Mouse (Mus musculus) ES-E14 (cell line): Measurements from ENCODE around the gene Lin7b. TPM values are rescaled to one million over a fixed set of nuclear protein-coding genes. Genes with fewer than 3 reads are reported as not detected.

Experiments used
- DNase-seq: peaks from one replicate; pipeline ENCODE4 v3.0.0-alpha.2; 2013; ENCODE audit warnings: low read depth, low spot score
- H3K27ac ChIP-seq: 2 replicates; pipeline ENCODE4 v1.5.1; 2012; ENCODE audit warnings: low read depth, mild to moderate bottlenecking, low read length, moderate library complexity, mixed read lengths; ENCODE audit not compliant: poor library complexity, insufficient read depth, severe bottlenecking
- H3K36me3 ChIP-seq: 2 replicates; pipeline ENCODE4 v1.6.1; 2012; ENCODE audit warnings: mild to moderate bottlenecking, low read length, moderate library complexity, mixed read lengths; ENCODE audit not compliant: control insufficient read depth, poor library complexity, insufficient read depth, severe bottlenecking
- H3K4me1 ChIP-seq, 2 experiments: fragments of 150-350 bp in 1 of 2; sonication (generic) in 1 of 2; 2 replicates each; pipeline ENCODE4 v1.6.1; 2012; ENCODE audit warnings: low read length in 2 of 2, mild to moderate bottlenecking in 1 of 2, mixed read lengths in 1 of 2; ENCODE audit not compliant: control insufficient read depth in 2 of 2, insufficient read depth in 2 of 2, poor library complexity in 1 of 2
- H3K4me3 ChIP-seq, 2 experiments: fragments of 150-350 bp in 1 of 2; sonication (generic) in 1 of 2; 2 replicates each; pipeline ENCODE4 v1.5.1; 2012; ENCODE audit warnings: low read length in 2 of 2, low read depth in 1 of 2, mild to moderate bottlenecking in 1 of 2, mixed read lengths in 1 of 2; ENCODE audit not compliant: insufficient read depth in 1 of 2, poor library complexity in 1 of 2, severe bottlenecking in 1 of 2
- H3K9ac ChIP-seq: 2 replicates; pipeline ENCODE4 v1.6.1; 2012; ENCODE audit warnings: low read depth, mild to moderate bottlenecking, low read length, mixed read lengths; ENCODE audit not compliant: poor library complexity, insufficient read depth, severe bottlenecking
- H3K9me3 ChIP-seq: fragments of 150-350 bp; sonication (generic); 2 replicates; pipeline ENCODE4 v1.6.1; 2012; ENCODE audit warnings: low read depth, mild to moderate bottlenecking, low read length; ENCODE audit not compliant: control insufficient read depth, insufficient read depth
- CHD2 ChIP-seq: IDR thresholded peaks from 2 replicates; pipeline ENCODE4 v1.6.1; 2014; ENCODE audit warnings: mild to moderate bottlenecking, low read depth, low read length, inconsistent platforms
- HCFC1 ChIP-seq: IDR thresholded peaks from 2 replicates; pipeline ENCODE4 v1.6.1; 2012; ENCODE audit warnings: low read length, inconsistent platforms, borderline replicate concordance; ENCODE audit not compliant: insufficient read depth
- MAFK ChIP-seq: IDR thresholded peaks from 2 replicates; pipeline ENCODE4 v1.6.1; 2014; ENCODE audit warnings: mild to moderate bottlenecking, low read depth, low read length, inconsistent platforms; ENCODE audit not compliant: insufficient read depth
- ZC3H11A ChIP-seq: IDR thresholded peaks from 2 replicates; pipeline ENCODE4 v1.6.1; 2012; ENCODE audit warnings: low read depth, mild to moderate bottlenecking, inconsistent platforms, low read length, borderline replicate concordance
- ZNF384 ChIP-seq: IDR thresholded peaks from 2 replicates; pipeline ENCODE4 v1.6.1; 2012; ENCODE audit warnings: low read depth, low read length, inconsistent platforms
- in situ Hi-C, 2 experiments: fragments of 600-800 bp; cut with MboI; formaldehyde crosslinking; loops; one replicate each; pipeline ENCODE4 v1.15.1; 2025; ENCODE audit warnings: low sequenced_read_pairs in 2 of 2, inconsistent platforms in 1 of 2; ENCODE audit not compliant: unreplicated experiment in 2 of 2
- total RNA-seq: library from RNA; depleted of rRNA; stranded (reverse); fragments of 300-350 nt; gene quantifications from 2 replicates; pipeline ENCODE4 v1.2.3, GENCODE M21; 2012

Gene Lin7b
- total RNA-seq, 1 experiment, result 5.6 TPM

DNA sequence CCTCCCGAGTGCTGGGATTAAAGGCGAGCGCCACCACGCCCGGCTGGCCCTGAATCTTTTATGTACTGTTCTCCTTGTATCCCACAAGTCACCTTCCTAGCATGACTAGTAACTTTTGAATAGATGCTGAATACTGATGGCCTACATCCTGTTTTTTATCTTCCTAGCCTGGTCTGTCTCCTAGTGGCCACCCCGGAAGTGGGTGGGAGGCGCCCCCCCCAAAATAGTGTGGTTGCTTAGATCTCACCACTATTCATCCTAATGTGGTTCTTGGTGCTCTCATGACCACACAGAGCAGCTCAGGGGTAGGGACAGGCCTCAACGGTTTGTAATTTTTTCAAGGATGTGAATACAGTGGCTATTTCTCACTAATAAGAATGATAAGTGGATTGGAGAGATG, 4.2 kb upstream of the Lin7b start:
- H3K27ac ChIP-seq, result no peak overlapping the region
- H3K4me1 ChIP-seq, result peaks cover 2 to 13% of the 10 kb centered on the region in 2 experiments; a peak in 3 of 4 replicates
- in situ Hi-C loops, result no loop called here
- TF ChIP-seq ZC3H11A (no peak), CHD2 (no peak), HCFC1 (no peak), ZNF384 (no peak), MAFK (no peak)
- no peak overlapping the region for H3K4me3 ChIP-seq
- peaks cover 42% of the 10 kb centered on the region for H3K36me3 ChIP-seq
- no peak for DNase-seq
- no peaks in the 10 kb centered on the region for H3K9me3 ChIP-seq
- H3K9ac ChIP-seq, result no peak overlapping the region

DNA sequence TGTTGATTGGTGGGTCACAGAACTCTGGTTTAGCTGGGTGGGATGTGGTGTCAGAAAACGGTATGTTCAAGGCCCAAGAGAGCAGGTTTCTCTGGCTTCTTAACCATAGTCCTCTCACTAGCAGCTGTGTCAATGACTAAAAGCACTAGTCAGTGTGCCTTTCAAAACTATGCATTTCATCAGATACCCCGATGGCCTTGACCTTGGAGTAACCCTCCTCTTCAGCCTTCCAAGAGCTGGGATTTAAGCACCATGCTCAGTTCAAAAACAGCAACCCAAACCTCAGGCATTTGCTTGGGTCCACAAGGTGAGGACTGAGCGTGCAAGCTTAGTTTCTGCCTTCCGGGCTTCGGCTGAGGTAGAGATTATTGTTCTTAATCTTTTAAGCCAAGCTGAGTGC, 2.0 kb upstream of the Lin7b start:
- H3K4me3 ChIP-seq, result no peak overlapping the region
- TF ChIP-seq ZC3H11A, result no peak
- H3K36me3 ChIP-seq, result peaks cover 32% of the 10 kb centered on the region
- peaks cover 2 to 15% of the 10 kb centered on the region in 2 experiments; a peak in 3 of 4 replicates for H3K4me1 ChIP-seq
- in situ Hi-C loops, result no loop called here
- no peak overlapping the region for H3K27ac ChIP-seq
- no peak overlapping the region for H3K9ac ChIP-seq
- no peak for DNase-seq
- H3K9me3 ChIP-seq, result no peaks in the 10 kb centered on the region

DNA sequence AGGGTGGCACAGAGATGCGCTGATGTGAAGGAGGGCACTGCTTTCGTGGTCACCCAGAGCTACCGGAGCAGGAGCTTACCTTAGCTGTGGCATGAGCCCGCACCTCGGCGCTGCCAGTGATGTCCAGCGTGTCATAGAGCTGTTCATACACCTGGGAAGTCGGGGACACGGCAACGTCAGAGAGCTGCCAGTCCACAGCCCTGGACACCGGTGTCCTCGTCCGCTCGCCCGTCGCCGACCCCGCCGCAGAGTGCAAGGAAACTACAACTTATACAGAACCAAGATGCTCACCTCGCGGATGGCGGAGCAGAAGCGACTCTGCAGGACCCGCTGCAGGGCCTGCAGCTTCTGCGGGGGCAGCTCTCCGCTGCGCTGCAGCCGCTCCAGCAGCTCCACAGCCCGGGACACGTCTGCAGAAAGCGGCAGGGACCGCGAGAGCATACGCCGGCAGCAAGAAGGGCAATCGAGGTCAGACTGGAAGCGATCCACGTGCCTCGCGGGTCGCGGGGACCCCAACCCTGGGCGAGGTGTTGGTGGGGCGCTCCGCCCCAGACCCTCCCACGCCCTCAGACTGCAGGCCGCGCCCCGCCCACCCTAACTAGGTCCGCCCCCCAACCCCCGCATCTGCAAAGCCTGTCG, 428 bp downstream of the Lin7b start:
- Histone ChIP-seq H3K4me1 (peaks cover 2 to 18% of the 10 kb centered on the region in 2 experiments; a peak in 3 of 4 replicates), H3K4me3 (peak overlapping the region; percentile 68 to 80), H3K9me3 (no peaks in the 10 kb centered on the region), H3K9ac (peak overlapping the region; percentile 50), H3K36me3 (peaks cover 18% of the 10 kb centered on the region), H3K27ac (no peak overlapping the region)
- DNase-seq, result no peak
- in situ Hi-C loops, result no loop called here
- TF ChIP-seq ZC3H11A, result no peak
- no peak for TF ChIP-seq ZNF384
- no peak for TF ChIP-seq HCFC1
- no peak for TF ChIP-seq MAFK
- TF ChIP-seq CHD2, result no peak; the same call in 1 of the 2 replicates

DNA sequence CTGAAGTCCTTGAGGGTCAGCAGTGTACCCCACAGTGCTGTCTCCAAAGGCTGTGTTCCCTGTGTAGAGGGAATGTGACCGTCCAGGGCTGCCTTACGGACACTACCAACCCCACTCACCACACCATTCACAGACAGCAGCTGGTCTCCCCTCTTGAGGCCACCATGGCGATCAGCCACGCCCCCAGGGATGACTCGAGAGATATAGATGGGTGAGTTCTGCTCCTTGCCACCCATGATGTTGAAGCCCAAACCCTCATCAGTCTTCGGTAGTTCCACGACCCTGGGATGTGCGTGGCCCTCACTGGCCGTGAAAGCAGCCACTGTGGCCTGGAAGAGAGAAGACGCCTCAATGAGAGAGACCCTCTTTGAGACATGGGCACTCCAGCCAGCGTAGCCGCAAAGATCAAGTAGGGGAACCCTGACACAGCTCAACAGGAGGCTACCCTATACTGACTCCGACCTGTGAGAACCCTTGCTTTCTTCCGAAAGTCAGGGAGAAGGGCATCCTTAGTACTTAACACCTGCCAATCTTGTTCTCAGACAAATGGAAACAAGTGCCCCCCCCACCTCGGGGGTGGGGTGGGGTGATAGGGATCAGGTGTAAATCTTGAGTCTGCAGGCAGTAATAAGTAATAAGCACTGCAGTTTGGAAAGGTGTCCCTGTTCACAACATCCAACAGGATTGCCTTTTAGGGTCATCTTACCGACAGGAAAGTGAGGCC, 1.2 kb downstream of the Lin7b start:
- Histone ChIP-seq H3K4me1 (peaks cover 2 to 18% of the 10 kb centered on the region in 2 experiments; a peak in 2 of 4 replicates), H3K36me3 (peaks cover 14% of the 10 kb centered on the region), H3K4me3 (0 out of 4 replicates have a peak overlapping the region, but pooled peaks of 1 of the 2 experiments have one; percentile 80), H3K9me3 (no peaks in the 10 kb centered on the region), H3K9ac (no peak overlapping the region), H3K27ac (no peak overlapping the region)
- TF ChIP-seq MAFK (no peak), ZNF384 (no peak), ZC3H11A (no peak), CHD2 (no peak), HCFC1 (no peak)
- DNase-seq, result no peak
- in situ Hi-C loops, result no loop called here
